Mouse (Mus musculus) lung, adult 2 months (tissue): ENCODE results near the gene Tiam1. TPM values are rescaled to one million over a fixed set of nuclear protein-coding genes. Genes with fewer than 3 reads are reported as not detected.

Source experiments
- DNase-seq: peaks from one replicate; pipeline ENCODE4 v3.0.0; 2022
- H3K4me1 ChIP-seq: fragments of 200-500 bp; 2 replicates; pipeline ENCODE4 v1.6.1; 2011; ENCODE audit warnings: low read length; ENCODE audit not compliant: control insufficient read depth, insufficient read depth
- H3K4me3 ChIP-seq: fragments of 200-500 bp; replicated peaks from 2 replicates; pipeline ENCODE3; 2011; ENCODE audit warnings: low read depth, mild to moderate bottlenecking, control low read depth, low read length; ENCODE audit errors: extremely low read depth
- CTCF ChIP-seq: fragments of 200-500 bp; IDR thresholded peaks from 2 replicates; pipeline ENCODE4 v1.5.1; 2011; ENCODE audit warnings: mild to moderate bottlenecking, low read length, control low read depth; ENCODE audit not compliant: insufficient read depth
- POLR2A ChIP-seq: fragments of 200-500 bp; IDR thresholded peaks from 2 replicates; pipeline ENCODE4 v1.6.1; 2011; ENCODE audit warnings: low read depth, mild to moderate bottlenecking, control low read depth, low read length, borderline replicate concordance; ENCODE audit errors: extremely low read depth
- WGBS: fragments of 180-500 bp; shearing (Covaris S2); methylation state at CpG from one replicate; pipeline ENCODE4 v1.1.7; 2018; 5-methylcytosine and 5-hydroxymethylcytosine counted together
- polyA plus RNA-seq: library from polyadenylated mRNA; depleted of rRNA; stranded (reverse); fragments of >200 nt; gene quantifications from 2 replicates; pipeline ENCODE4 v1.2.3, GENCODE M21; 2012

Tiam1 gene
- polyA plus RNA-seq, 1 experiment: 14.6 TPM

DNA sequence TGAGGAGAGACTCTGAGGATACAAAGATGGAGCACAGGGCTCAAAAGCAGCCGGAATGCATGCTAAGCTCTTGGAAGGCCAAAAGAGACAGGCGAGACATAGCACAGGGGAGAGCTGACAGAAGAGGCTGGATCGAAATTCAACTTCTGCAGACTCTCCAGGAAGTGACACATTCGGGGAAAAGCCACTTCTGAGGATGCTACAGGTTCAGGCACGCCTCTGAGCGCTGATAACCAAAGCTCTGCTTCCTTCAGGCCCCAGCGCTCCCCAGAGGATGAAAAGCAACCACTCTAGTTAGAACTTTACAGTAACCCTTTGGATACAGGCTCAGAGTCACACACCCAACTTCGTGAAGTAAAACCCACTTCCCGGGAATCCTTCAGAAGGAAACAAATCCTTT, 306.5 kb downstream of the Tiam1 start:
- no peak for DNase-seq
- WGBS: 75% methylated on average over 9 of the region's 9 CpGs

DNA sequence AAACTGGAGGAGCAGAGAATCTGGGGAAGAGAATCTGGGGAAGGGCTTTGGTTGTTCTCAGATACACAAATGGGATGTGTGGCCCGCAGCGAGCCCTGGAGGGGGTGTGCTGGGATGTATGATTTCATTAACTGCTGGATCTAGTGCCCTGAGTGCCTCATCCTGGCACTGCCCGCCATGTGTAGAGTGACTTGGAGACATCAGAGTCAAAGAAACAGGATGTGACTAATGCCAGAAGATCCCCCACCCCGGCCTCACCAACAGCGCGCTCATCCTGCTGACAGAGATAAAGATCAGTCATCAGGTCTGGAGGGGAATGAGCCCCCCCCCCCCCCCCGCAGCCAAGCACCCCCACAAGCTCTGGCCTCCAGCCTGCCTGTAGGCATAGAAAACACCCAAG, 308.0 kb downstream of the Tiam1 start:
- 45% methylated on average over 7 of the region's 7 CpGs for WGBS
- TF ChIP-seq POLR2A: no peak
- TF ChIP-seq CTCF: no peak
- H3K4me3 ChIP-seq: no peak overlapping the region

More for the DNA sequence above, 306.5 kb downstream of the Tiam1 start:
- Histone ChIP-seq H3K4me3 (no peak overlapping the region), H3K4me1 (no peaks in the 10 kb centered on the region; the same call in 1 of the 2 replicates)
- TF ChIP-seq POLR2A (no peak), CTCF (no peak)

GRCm38 (mm10) chr16:89833011-89833410, 310.6 kb downstream of the Tiam1 start:
- DNase-seq: no peak
- Histone ChIP-seq H3K4me3 (no peak overlapping the region), H3K4me1 (peaks cover 9% of the 10 kb centered on the region)
- TF ChIP-seq POLR2A (no peak), CTCF (no peak)
- WGBS: 90% methylated on average over 11 of the region's 11 CpGs

More for the DNA sequence above, 308.0 kb downstream of the Tiam1 start:
- no peaks in the 10 kb centered on the region; the same call in 1 of the 2 replicates for H3K4me1 ChIP-seq
- no peak for DNase-seq

DNA sequence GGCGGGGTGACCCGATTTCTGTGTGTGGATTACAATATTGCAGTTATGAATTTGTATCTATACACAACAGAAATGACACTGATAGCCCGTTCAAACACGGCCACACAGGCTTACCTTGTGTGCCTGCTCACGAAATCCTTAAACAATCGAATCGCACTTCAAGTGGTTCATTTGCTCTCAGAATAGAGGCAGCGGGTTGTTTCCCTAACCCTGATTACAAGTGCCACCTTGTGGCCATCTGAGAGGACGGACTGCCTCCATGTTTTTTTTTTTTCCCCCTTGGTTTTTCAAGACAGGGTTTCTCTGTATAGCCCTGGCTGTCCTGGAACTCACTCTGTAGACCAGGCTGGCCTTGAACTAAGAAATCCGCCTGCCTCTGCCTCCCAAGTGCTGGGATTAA, 312.4 kb downstream of the Tiam1 start:
- DNase-seq: peak; percentile 33
- TF ChIP-seq POLR2A (no peak), CTCF (peak; percentile 60)
- Histone ChIP-seq H3K4me3 (peak overlapping the region; percentile 13), H3K4me1 (peaks cover 16% of the 10 kb centered on the region)
- WGBS: 19% methylated on average over 10 of the region's 10 CpGs

DNA sequence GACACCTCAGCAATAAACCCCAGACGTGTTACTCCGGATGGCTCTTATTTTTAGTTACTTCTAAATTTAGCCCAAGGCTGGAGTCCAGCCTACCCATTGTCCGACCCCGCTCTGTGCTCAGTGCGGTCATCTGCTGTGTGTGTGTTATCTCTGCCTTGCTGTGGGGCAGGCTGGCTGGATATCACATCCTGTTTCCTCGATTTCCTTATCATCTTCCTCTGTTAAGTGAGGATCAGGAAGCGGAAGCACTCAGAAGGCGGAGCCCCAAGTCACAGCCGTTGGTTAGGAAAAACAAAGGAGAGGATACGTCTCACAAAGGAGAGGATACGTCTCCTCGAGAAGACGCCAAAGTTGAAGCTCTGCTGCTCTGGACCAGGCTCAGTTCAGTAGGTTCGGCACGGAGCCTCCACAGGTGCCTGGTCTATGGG, 313.3 kb downstream of the Tiam1 start:
- DNase-seq: no peak
- peaks cover 16% of the 10 kb centered on the region for H3K4me1 ChIP-seq
- H3K4me3 ChIP-seq: peak overlapping the region; percentile 38
- 48% methylated on average over 15 of the region's 15 CpGs for WGBS
- TF ChIP-seq POLR2A: peak; percentile 68; the same call in 1 of the 2 replicates
- TF ChIP-seq CTCF: no peak

DNA sequence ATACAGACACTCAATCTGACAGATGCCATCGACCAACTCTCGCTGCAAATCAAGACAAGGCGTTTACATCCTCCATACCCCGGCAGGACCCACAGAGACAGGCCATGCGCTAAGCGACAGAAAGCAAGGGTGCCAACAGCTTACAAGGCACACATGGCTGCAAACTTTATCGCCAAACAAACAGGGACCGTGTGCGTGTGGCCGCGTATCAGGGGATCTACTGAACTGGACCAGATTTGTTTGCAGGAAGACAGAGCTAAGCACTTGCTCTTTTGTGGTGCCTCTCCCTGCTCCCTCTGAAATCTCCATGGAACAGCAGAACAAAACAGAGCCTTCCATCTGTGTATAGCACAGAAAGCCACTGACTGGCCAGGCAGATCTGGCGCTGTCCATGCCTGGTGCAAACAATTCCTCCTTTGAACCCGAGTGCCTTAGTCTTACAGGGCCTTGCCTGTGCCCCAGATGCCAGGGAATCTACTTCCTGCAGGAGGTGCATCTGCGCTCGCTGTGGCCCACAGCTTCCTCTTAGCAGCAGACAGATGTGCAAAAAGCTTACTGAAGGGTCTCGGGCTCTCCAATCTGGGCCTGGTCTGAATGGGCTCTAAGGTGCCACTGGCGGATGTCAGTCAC, 316.0 kb downstream of the Tiam1 start:
- DNase-seq: no peak
- peaks cover 16% of the 10 kb centered on the region for H3K4me1 ChIP-seq
- WGBS: 61% methylated on average over 17 of the region's 17 CpGs
- no peak overlapping the region for H3K4me3 ChIP-seq
- TF ChIP-seq CTCF: no peak
- no peak for TF ChIP-seq POLR2A

DNA sequence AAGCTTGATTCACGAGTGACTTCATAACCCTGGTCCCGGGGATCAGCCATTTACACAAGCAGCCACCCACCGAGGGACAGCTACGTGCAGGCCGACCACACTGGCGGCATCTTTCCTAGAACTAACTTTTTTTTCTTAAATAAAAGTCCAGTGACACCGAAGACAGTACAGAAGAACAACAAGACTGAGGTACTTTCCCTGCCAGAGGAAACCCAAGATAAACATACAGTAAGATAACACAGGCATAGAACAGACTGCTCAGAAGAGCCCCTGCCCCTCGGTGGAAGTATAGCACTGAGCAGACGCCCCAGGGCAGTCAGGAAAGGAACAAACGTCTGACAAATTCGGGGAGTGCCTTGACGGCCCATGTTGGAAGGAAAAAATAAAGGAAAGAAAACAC, 317.7 kb downstream of the Tiam1 start:
- TF ChIP-seq POLR2A (no peak), CTCF (no peak)
- Histone ChIP-seq H3K4me1 (peaks cover 16% of the 10 kb centered on the region), H3K4me3 (no peak overlapping the region)
- WGBS: 35% methylated on average over 12 of the region's 12 CpGs
- DNase-seq: no peak

- DNase-seq: no peak
- TF ChIP-seq CTCF (no peak), POLR2A (no peak)
- 90% methylated on average over 6 of the region's 6 CpGs for WGBS
- H3K4me1 ChIP-seq: peaks cover 5% of the 10 kb centered on the region
- no peak overlapping the region for H3K4me3 ChIP-seq
Observed at GRCm38 (mm10) chr16:89822882-89823281, 320.7 kb downstream of the Tiam1 start.

DNA sequence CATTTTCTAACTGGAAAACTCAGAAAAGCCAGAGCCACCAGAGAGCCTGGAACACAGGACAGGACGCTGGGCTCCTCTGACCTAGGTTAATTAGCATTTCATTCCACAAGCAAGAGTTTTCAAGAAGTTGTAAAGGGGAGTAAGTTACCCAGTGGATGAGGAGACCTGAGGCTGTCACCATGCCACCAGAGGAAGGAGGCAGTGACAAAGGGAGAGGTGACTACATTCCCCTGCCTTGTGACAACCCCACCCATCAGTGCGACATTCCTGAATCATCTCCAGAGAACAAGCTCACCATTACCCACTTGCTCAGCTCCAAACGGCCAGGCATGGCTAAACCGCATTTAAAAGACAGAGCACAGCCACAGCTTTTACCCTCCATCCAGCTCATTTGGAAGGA, 324.9 kb downstream of the Tiam1 start:
- peaks cover 6% of the 10 kb centered on the region for H3K4me1 ChIP-seq
- 56% methylated on average over 4 of the region's 4 CpGs for WGBS
- TF ChIP-seq CTCF: no peak
- no peak for TF ChIP-seq POLR2A
- no peak for DNase-seq
- H3K4me3 ChIP-seq: no peak overlapping the region

- DNase-seq: no peak
- Histone ChIP-seq H3K4me3 (peak overlapping the region; percentile 47), H3K4me1 (peaks cover 6% of the 10 kb centered on the region)
- WGBS: 15% methylated on average over 38 of the region's 38 CpGs
- no peak for TF ChIP-seq CTCF
- TF ChIP-seq POLR2A: no peak
Observed at GRCm38 (mm10) chr16:89817861-89818630, 325.5 kb downstream of the Tiam1 start.
